Mouse (Mus musculus) spleen, adult 2 months (tissue): ENCODE results near the gene Tnfaip8l1.

Source experiments
- CTCF ChIP-seq: fragments of 200-500 bp; IDR thresholded peaks from 2 replicates; pipeline ENCODE4 v1.5.1; 2011; ENCODE audit warnings: mild to moderate bottlenecking, inconsistent platforms; ENCODE audit not compliant: insufficient read depth, insufficient read length, insufficient replicate concordance; ENCODE audit errors: extremely low read depth
- POLR2A ChIP-seq: fragments of 200-500 bp; IDR thresholded peaks from 2 replicates; pipeline ENCODE4 v1.6.1; 2011; ENCODE audit warnings: low read depth, low read length, inconsistent platforms

DNA sequence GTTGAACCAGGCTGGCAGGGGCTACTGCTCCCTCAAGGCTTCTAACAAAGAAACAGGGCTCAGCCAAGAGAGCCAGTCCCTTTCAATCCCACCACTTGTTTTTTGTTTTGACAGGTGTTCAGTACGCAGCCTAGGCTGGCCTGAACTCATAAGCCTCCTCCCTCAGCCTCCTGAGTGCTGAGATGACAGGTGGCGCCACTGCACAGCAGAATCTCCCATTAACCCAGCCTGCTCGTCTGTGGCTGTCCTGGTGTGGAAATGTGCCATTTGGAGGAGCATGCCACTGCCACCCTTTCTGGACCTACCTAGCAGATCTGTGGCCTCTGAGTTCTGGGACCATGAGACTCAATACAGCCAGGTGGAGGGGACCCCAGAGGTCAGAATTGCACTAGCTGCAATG lies 41.5 kb downstream of the Tnfaip8l1 start:
- TF ChIP-seq POLR2A (no peak), CTCF (no peak)
